Mouse (Mus musculus): Measurements from ENCODE around the gene Fam228b. TPM values are rescaled to one million over a fixed set of nuclear protein-coding genes. Genes with fewer than 3 reads are reported as not detected.
"Not testable (repeated sequence)": the region's sequence is repeated elsewhere in the genome, so short reads cannot be mapped to it uniquely, and the experiment has no call there.

The Fam228b gene
- total RNA-seq (2021) = 10 to 100 TPM; 13.2 to 14.1 TPM
- long read RNA-seq, experiment 1, partial matches to known transcripts = 0 of 1 reads
- long read RNA-seq, experiment 1, other reads (novel, unspliced or antisense) = 1 of 1 reads
- long read RNA-seq, experiment 2, partial matches to known transcripts = 0 of 5 reads
- long read RNA-seq, experiment 2, other reads (novel, unspliced or antisense) = 5 of 5 reads

- DNase-seq (ENCODE audit: low spot score in 2 of 2) = peak; percentile 84 to 90
Observed at GRCm38 (mm10) chr12:4768492-4769332, at the start of gene Fam228b, which contains the start of gene Pfn4. Fam228b (minus strand) TSS chr12:4769267. Pfn4 (plus strand) TSS chr12:4769022.

- peak; percentile 96 to 99 for DNase-seq (ENCODE audit: low spot score in 2 of 2)
Observed at GRCm38 (mm10) chr12:4817361-4818101, 48.5 kb upstream of the Fam228b start, which contains the start of gene Sf3b6. Sf3b6 (plus strand) TSS chr12:4817544.

- no peak for DNase-seq (ENCODE audit: low spot score in 2 of 2)
Observed at GRCm38 (mm10) chr12:4816680-4817360, 47.8 kb upstream of the Fam228b start.

- DNase-seq (ENCODE audit: low spot score in 2 of 2) = no peak
Observed at GRCm38 (mm10) chr12:4813636-4814035, 44.6 kb upstream of the Fam228b start.

DNA sequence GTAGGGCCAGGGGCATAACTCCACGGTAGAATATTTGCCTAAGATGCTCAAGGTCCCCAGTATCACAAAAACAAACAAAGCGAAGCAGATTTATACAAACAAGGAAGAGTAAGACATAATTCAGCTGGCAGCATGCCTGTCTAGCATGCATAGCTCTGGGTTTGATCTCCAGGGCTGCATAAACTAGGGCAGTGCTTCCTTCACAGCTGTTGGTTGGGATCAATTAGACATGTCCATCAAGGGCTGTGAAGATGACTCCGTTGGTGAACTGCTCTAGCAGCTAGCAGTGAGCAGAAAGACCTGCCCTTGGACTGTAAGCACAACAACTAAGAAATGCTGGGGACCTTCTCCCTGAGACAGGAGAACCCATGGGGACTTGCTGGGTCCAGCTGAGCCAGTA lies 42.6 kb upstream of the Fam228b start:
- no peak for DNase-seq (ENCODE audit: low spot score in 2 of 2)

- no peak for DNase-seq (ENCODE audit: low spot score in 2 of 2)
Observed at GRCm38 (mm10) chr12:4811036-4811435, 42.0 kb upstream of the Fam228b start.

- DNase-seq (ENCODE audit: low spot score in 2 of 2) = not testable (repeated sequence)
Observed at GRCm38 (mm10) chr12:4797471-4797870, 28.4 kb upstream of the Fam228b start.

DNA sequence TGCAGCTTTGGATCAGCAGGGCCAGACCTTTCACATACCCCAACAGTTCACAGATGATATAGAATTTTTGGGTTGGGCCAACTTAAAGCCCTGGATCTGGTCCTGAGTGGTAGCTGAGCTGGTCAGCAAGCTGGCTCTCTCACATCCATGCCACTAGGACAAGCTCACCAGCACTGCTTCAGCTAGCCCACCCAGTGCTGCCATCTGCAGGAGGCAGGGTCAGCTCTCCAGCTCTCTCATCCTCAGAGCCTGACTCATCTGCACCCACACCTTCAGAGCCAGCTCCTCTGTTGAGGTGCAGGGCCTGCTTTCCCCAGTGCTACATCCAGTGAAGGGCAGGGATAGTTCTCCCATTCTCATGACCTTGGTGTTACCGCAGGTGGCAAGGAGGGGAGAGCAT lies 24.7 kb upstream of the Fam228b start:
- no peak for DNase-seq (ENCODE audit: low spot score in 2 of 2)

DNA sequence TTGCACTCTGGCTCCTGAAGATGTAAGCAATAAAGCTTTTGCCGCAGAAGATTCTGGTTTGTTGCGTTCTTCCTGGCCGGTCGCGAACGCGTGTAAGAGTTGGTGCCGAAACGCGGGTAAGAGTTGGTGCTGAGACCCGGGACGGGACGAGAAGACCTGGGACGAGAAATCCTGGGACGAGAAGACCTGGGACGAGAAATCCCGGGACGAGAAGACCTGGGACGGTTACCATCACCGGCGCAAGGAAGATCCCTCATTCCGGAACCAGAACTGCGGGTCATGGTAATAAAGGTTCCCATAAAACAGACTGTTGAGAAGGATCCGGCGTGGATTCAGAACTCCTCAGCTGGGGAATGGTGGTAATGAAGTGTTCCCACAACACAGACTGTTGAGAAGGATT lies 19.1 kb upstream of the Fam228b start:
- DNase-seq (ENCODE audit: low spot score in 2 of 2) = not testable (repeated sequence)

DNA sequence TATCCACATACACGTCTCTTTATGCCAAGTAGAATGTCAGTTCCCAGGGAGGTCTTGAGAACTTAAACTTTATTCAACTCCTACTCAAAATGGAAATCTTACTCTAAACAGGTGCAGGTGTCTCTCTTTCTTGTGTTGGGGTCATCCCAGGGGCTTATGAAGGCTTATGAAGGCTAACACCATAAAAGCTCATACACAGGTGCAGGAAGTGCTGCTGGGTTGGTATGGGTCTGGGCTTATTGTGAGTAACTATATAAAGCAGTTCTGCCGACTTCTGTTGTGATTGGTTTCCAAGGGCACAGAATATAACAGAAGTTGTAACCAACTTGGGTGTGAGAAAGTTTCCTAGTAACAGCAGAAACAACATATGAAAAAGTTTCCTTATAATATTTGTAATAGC lies 15.4 kb upstream of the Fam228b start:
- DNase-seq (ENCODE audit: low spot score in 2 of 2) = no peak

DNA sequence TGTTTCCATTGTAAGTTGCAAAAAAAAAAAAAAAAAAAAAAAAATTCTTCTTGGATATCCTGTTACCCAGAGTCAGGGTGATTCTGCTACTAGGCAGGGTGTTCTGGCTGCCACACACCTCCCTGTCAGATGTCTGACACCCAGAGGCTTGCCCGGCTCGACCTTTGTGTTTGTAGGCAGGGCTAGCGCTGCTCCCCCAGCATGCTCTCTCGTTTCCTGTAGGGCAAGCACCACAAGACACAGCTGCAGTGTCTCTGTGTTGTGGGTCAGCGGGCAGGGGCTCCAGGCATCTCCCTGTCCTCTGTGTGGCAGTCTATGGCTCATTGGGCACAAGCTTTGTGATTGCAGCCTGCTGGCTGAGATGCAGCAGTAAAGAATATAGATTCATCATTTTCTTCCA lies 14.5 kb upstream of the Fam228b start:
- no peak for DNase-seq (ENCODE audit: low spot score in 2 of 2)

GRCm38 (mm10) chr12:4781725-4782404 lies 12.8 kb upstream of the Fam228b start:
- not testable (repeated sequence) for DNase-seq (ENCODE audit: low spot score in 2 of 2)

DNA sequence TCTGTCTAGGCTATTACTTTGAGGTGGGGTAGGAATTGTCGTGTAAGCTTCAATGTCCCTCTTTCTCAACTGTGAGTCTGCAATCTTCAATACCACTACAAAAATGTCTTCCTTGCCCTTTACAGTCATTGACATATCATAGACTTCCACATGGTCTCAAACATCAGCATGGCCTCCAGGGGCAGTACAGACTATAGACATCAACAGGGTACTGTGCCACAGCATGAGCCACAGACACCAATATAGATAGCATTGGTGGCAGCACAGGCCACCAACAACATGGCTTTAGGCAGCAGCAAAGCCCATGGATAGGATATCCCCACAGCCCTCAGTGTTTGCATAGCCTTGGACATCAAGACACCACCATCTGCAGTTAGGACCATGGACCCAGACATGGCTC lies 12.2 kb upstream of the Fam228b start:
- no peak for DNase-seq (ENCODE audit: low spot score in 2 of 2)

GRCm38 (mm10) chr12:4780245-4780644 lies 11.2 kb upstream of the Fam228b start:
- no peak for DNase-seq (ENCODE audit: low spot score in 2 of 2)

- DNase-seq (ENCODE audit: low spot score in 2 of 2) = no peak
Observed at GRCm38 (mm10) chr12:4777734-4778133, 8.7 kb upstream of the Fam228b start.

GRCm38 (mm10) chr12:4775588-4775949 lies 6.5 kb upstream of the Fam228b start:
- DNase-seq (ENCODE audit: low spot score in 2 of 2) = no peak

DNA sequence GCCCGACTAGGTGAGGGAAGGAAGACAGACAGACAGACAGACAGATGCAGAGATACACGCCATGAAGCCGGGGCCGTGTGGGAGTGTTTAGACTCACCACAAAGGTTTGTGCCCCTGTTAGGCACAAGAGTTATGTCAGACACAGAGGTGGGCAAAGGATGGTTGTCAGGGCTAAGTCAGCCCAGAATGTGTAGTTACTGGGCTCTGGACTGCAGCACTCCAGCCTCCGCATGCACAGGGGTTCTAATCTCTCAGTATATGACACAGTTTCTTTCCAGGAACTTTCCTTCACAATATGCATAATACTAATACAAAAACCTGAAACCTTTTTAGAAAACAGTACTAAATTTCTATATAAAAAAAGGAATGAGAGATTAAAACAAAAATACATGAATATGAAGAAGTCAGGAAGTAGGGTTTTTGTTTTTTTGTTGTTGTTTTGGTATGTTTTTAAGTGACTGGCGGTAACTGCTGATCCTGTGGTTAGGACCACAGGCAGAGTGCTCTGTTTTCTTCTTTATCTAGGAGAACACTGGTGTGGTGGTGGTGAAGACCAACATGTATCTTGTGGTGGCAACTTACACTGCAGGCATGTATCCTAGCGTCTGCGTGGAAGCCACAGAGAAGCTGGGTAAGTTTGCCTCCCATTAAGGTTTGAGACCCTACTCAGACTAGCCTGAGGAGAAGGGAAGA lies 6.0 kb upstream of the Fam228b start:
- DNase-seq (ENCODE audit: low spot score in 2 of 2) = no peak

DNA sequence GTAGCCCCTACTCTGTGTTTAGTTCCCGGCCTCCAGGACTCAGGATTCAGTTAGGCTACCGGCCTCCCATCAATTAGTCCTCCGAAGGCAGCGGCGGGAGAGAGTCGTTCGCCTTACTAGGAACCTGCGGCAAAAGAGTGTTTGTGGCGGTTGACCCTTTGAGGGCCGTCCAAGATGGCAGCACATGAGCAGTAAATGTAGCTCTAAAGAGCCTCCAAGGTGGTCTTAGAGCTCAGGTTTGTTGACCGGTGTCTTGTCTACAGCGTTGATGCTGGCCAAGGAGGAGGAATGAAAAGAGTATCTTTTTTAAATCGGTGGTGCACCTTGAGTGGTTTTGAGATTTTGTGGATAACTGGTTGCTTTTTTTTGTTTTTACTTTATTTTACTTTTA lies 261 bp upstream of the Fam228b start:
- no peak for DNase-seq (ENCODE audit: low spot score in 2 of 2)

DNA sequence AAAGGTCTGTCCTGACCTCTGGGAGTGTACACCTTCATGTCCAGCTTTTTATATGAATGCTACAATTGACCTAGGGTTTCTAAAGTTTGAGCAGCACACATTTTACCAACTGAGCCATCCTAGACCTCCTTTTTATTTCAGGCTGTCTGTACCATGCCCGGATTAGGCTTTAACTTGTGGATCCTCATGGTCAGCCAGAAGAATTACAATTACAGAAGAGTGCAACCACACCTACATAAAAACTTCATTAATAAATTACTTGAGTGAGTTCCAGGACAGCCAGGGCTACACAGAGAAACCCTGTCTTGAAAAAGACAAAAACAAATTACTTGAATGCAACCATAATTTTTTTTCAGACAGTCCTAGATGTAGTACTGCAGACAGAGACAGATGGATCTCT lies 12.0 kb downstream of the Fam228b start:
- no peak for DNase-seq (ENCODE audit: low spot score in 2 of 2)

DNA sequence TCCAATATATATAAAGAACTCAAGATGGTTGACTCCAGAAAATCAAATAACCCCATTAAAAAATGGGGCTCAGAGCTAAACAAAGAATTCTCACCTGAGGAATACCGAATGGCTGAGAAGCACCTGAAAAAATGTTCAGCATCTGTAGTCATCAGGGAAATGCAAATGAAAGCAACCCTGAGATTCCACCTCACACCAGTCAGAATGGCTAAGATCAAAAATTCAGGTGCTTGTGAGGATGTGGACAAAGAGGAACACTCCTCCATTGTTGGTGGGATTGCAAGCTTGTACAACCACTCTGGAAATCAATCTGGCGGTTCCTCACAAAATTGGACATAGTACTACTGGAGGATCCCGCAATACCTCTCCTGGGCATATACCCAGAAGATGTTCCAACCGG lies 14.6 kb downstream of the Fam228b start:
- DNase-seq (ENCODE audit: low spot score in 2 of 2) = not testable (repeated sequence)
